Mouse (Mus musculus) fibroblast of lung, adult 2 months (primary cell): ENCODE results near the gene Cby1.

Source experiments
- DNase-seq: peaks from one replicate; pipeline ENCODE4 v3.0.0-alpha.2; 2011; ENCODE audit warnings: low read depth

Gene Cby1

GRCm38 (mm10) chr15:79677936-79678335 lies 18.9 kb downstream of the Cby1 start:
- DNase-seq: no peak

- DNase-seq: no peak
These were observed 23.0 kb downstream of the Cby1 start for GRCm38 (mm10) chr15:79681973-79682372.

GRCm38 (mm10) chr15:79683146-79683545 lies 24.1 kb downstream of the Cby1 start:
- no peak for DNase-seq

GRCm38 (mm10) chr15:79683707-79684465 lies 24.9 kb downstream of the Cby1 start:
- no peak for DNase-seq

GRCm38 (mm10) chr15:79684616-79685015 lies 25.6 kb downstream of the Cby1 start:
- no peak for DNase-seq

- DNase-seq: no peak
These were observed 26.2 kb downstream of the Cby1 start for GRCm38 (mm10) chr15:79685141-79685641.

GRCm38 (mm10) chr15:79686046-79686869 lies 27.3 kb downstream of the Cby1 start:
- DNase-seq: no peak

GRCm38 (mm10) chr15:79687175-79687574 lies 28.2 kb downstream of the Cby1 start:
- DNase-seq: no peak

- DNase-seq: peak; percentile 91
These were observed 28.8 kb downstream of the Cby1 start, which contains the start of gene Josd1 for GRCm38 (mm10) chr15:79687646-79688267. Josd1 (minus strand) TSS chr15:79687919.

GRCm38 (mm10) chr15:79688268-79688956 lies 29.4 kb downstream of the Cby1 start:
- no peak for DNase-seq

GRCm38 (mm10) chr15:79689662-79690425 lies 30.8 kb downstream of the Cby1 start:
- DNase-seq: no peak

GRCm38 (mm10) chr15:79690426-79691022 lies 31.5 kb downstream of the Cby1 start, which contains the start of gene Gtpbp1:
Gtpbp1 (plus strand) TSS chr15:79690845.
- DNase-seq: peak; percentile 100

GRCm38 (mm10) chr15:79691023-79691508 lies 32.1 kb downstream of the Cby1 start:
- no peak for DNase-seq

GRCm38 (mm10) chr15:79692334-79692733 lies 33.3 kb downstream of the Cby1 start:
- DNase-seq: no peak

- no peak for DNase-seq
These were observed 34.7 kb downstream of the Cby1 start for GRCm38 (mm10) chr15:79693740-79694139.

GRCm38 (mm10) chr15:79694512-79694911 lies 35.5 kb downstream of the Cby1 start:
- no peak for DNase-seq

- DNase-seq: no peak
These were observed 36.5 kb downstream of the Cby1 start for GRCm38 (mm10) chr15:79695516-79695915.

- no peak for DNase-seq
These were observed 37.5 kb downstream of the Cby1 start for GRCm38 (mm10) chr15:79696508-79696907.

- DNase-seq: no peak
These were observed 38.0 kb downstream of the Cby1 start for GRCm38 (mm10) chr15:79697011-79697410.

GRCm38 (mm10) chr15:79697558-79698187 lies 38.7 kb downstream of the Cby1 start:
- DNase-seq: no peak
